Mouse (Mus musculus) MEL (cell line): Measurements from ENCODE around the gene I0C0044D17Rik.

Source experiments
- CTCF ChIP-seq, 3 experiments: IDR thresholded peaks in 2 of 3; conservative IDR thresholded peaks in 1 of 3; 2 replicates each; pipeline ENCODE4 v1.5.1; 2011 to 2012; ENCODE audit warnings: low read length in 3 of 3, low read depth in 2 of 3, mild to moderate bottlenecking in 2 of 3, improper control_type of control experiment in 1 of 3, inconsistent platforms in 1 of 3, mixed read lengths in 1 of 3, moderate library complexity in 1 of 3; ENCODE audit not compliant: control insufficient read depth in 1 of 3, insufficient read depth in 1 of 3, poor library complexity in 1 of 3, severe bottlenecking in 1 of 3
- MAX ChIP-seq: IDR thresholded peaks from 2 replicates; pipeline ENCODE4 v1.6.1; 2011; ENCODE audit warnings: low read length, improper control_type of control experiment
- POLR2A ChIP-seq, 2 experiments: IDR thresholded peaks; 2 replicates each; pipeline ENCODE4 v1.6.1; 2011 to 2012; ENCODE audit warnings: low read length in 2 of 2, mild to moderate bottlenecking in 2 of 2, control low read depth in 1 of 2, improper control_type of control experiment in 1 of 2, low read depth in 1 of 2, moderate library complexity in 1 of 2; ENCODE audit not compliant: control insufficient read depth in 1 of 2, insufficient read depth in 1 of 2, poor library complexity in 1 of 2
- SIN3A ChIP-seq: IDR thresholded peaks from 2 replicates; pipeline ENCODE4 v1.6.1; 2012; ENCODE audit warnings: low read length, improper control_type of control experiment, inconsistent platforms
- TAL1 ChIP-seq: IDR thresholded peaks from 2 replicates; pipeline ENCODE4 v1.6.1; 2012; ENCODE audit warnings: mild to moderate bottlenecking, inconsistent platforms, low read length, moderate library complexity, mixed read lengths
- TCF12 ChIP-seq: IDR thresholded peaks from 2 replicates; pipeline ENCODE4 v1.6.1; 2014; ENCODE audit warnings: low read depth, mild to moderate bottlenecking, inconsistent platforms, low read length, improper control_type of control experiment, moderate library complexity
- ZNF384 ChIP-seq: IDR thresholded peaks from 2 replicates; pipeline ENCODE4 v1.6.1; 2012; ENCODE audit warnings: low read depth, mild to moderate bottlenecking, inconsistent platforms, low read length, improper control_type of control experiment

- TF ChIP-seq TAL1 (no peak), TCF12 (no peak), CTCF (IDR thresholded peaks at IDR 0.05 in 2 of 3, conservative IDR thresholded peaks at IDR 0.05 in 1 of 3; ENCODE audit: control insufficient read depth in 1 of 3, insufficient read depth in 1 of 3, low read depth in 2 of 3, low read length in 3 of 3, poor library complexity in 1 of 3, severe bottlenecking in 1 of 3) (no peak), POLR2A (IDR thresholded peaks at IDR 0.05; ENCODE audit: control insufficient read depth in 1 of 2, insufficient read depth in 1 of 2, low read depth in 1 of 2, low read length in 2 of 2, poor library complexity in 1 of 2) (no peak), ZNF384 (no peak), MAX (no peak), SIN3A (no peak)
Observed at GRCm38 (mm10) chr4:98838913-98839312, 15.3 kb upstream of the I0C0044D17Rik start.
